Mouse (Mus musculus) bone marrow macrophage, adult 2 months (primary cell): ENCODE data around the gene Car11.

Experiments
- CTCF ChIP-seq: IDR thresholded peaks from 2 replicates; pipeline ENCODE4 v1.5.1; 2012; ENCODE audit warnings: low read depth, mild to moderate bottlenecking, low read length, moderate library complexity
- POLR2A ChIP-seq: IDR thresholded peaks from 2 replicates; pipeline ENCODE4 v1.6.1; 2012; ENCODE audit warnings: mild to moderate bottlenecking, low read depth, low read length, borderline replicate concordance

GRCm38 (mm10) chr7:45665303-45666138 is 34.1 kb upstream of the Car11 start:
- no peak for TF ChIP-seq CTCF
- TF ChIP-seq POLR2A, result no peak
